Mouse (Mus musculus) heart, embryonic 12.5 days (tissue): ENCODE measurements around the gene Rho. TPM values are rescaled to one million over a fixed set of nuclear protein-coding genes. Genes with fewer than 3 reads are reported as not detected.

ENCODE experiments used
- ATAC-seq: fragments of 200-750 bp; cut with Nextera tagmentation; 2 replicates; pipeline ENCODE4 v1.8.0; 2017; ENCODE audit warnings: moderate TSS enrichment, moderate library complexity; ENCODE audit not compliant: insufficient number of reproducible peaks, low FRiP score
- H3K27ac ChIP-seq: fragments of 300-500 bp; sonication (generic); 2 replicates; pipeline ENCODE4 v1.5.1; 2016; ENCODE audit warnings: mild to moderate bottlenecking, moderate library complexity; ENCODE audit not compliant: poor library complexity, severe bottlenecking
- H3K27me3 ChIP-seq: fragments of 300-500 bp; sonication (generic); replicated peaks from 2 replicates; pipeline ENCODE4 v1.6.1; 2016; ENCODE audit warnings: mild to moderate bottlenecking, moderate library complexity
- H3K36me3 ChIP-seq: fragments of 300-500 bp; sonication (generic); 2 replicates; pipeline ENCODE4 v1.6.1; 2016; ENCODE audit warnings: mild to moderate bottlenecking, moderate library complexity
- H3K4me1 ChIP-seq: fragments of 300-500 bp; sonication (generic); replicated peaks from 2 replicates; pipeline ENCODE4 v1.6.1; 2016; ENCODE audit warnings: mild to moderate bottlenecking
- H3K4me2 ChIP-seq: fragments of 300-500 bp; sonication (generic); 2 replicates; pipeline ENCODE4 v1.6.1; 2016; ENCODE audit warnings: mild to moderate bottlenecking, moderate library complexity
- H3K4me3 ChIP-seq: fragments of 300-500 bp; sonication (generic); 2 replicates; pipeline ENCODE4 v1.5.1; 2016; ENCODE audit warnings: mild to moderate bottlenecking
- H3K9ac ChIP-seq: fragments of 300-500 bp; sonication (generic); 2 replicates; pipeline ENCODE4 v1.6.1; 2016; ENCODE audit warnings: mild to moderate bottlenecking, moderate library complexity
- H3K9me3 ChIP-seq: fragments of 300-500 bp; sonication (generic); replicated peaks from 2 replicates; pipeline ENCODE4 v1.6.1; 2016; ENCODE audit warnings: mild to moderate bottlenecking, moderate library complexity
- WGBS: fragments of 180-500 bp; shearing (Covaris S2); methylation state at CpG from one replicate; pipeline ENCODE4 v1.1.7; 2016; 5-methylcytosine and 5-hydroxymethylcytosine counted together
- polyA plus RNA-seq: library from polyadenylated mRNA; unstranded; fragments of >200 nt; fragmentation: Nextera tagmentation; extraction: Ambion mirVana; gene quantifications from 2 replicates; pipeline ENCODE4 v1.2.1, GENCODE M21; 2016

Gene Rho
- polyA plus RNA-seq, 1 experiment from 2014 or later: 0.13 TPM

DNA sequence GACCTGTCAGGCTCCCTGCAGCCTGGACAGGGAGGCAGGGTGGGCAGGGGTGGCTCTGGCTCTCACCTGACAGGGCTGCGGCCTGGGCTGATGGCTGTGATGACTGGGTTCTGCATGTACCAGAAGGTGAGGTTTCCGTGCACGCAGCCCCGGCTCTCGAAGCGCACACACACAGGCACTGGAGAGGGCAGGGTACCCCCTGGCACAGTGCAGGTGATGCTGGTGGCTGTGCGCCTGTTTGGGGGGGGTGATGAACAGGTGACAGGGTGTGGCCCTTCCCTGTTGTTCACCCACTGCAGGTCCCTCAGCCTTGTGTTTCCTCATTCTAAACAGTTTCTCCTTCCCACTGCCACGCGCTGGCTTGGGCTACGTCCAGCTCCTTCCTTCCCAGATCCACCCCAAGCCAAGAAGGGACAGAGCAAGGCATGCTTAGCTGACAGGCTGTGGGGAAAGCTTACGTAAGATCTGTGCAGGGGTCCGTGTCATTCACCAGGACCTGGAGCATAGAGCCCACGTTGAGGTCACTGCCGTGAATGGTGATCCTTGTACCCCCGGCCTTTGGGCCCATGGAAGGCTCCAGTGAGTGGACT is 35.8 kb downstream of the Rho start:
- Histone ChIP-seq H3K27ac (no peak overlapping the region), H3K9me3 (no peaks in the 10 kb centered on the region), H3K9ac (no peak overlapping the region), H3K4me2 (no peak overlapping the region), H3K4me3 (no peak overlapping the region), H3K27me3 (0 out of 2 replicates have a peak, but pooled peaks cover 4% of the 10 kb centered on the region), H3K4me1 (peaks cover 30% of the 10 kb centered on the region), H3K36me3 (peaks cover 42% of the 10 kb centered on the region)
- ATAC-seq: no peak
- 91% methylated on average over 15 of the region's 15 CpGs for WGBS

DNA sequence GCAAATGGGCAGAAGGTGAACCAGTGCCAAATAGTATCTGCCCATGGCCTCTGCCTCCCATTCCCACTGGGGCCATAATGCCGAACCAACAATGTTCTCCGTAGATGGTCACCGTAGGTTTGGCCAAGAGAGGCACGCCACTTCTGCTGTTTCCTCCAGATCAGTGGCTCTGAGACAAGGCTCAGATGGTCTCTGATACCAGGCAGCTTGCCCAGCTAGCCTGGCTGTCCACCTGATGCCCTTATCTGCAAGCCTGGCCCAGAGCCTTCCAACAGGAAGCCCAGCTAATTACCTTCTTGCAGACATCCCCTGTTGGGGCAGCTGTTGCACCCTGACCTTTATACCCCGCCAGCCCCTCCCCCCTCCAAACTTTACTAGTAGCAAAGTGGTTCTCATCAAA is 36.5 kb downstream of the Rho start:
- Histone ChIP-seq H3K9me3 (no peaks in the 10 kb centered on the region), H3K9ac (no peak overlapping the region), H3K4me3 (no peak overlapping the region), H3K4me1 (peaks cover 30% of the 10 kb centered on the region), H3K27me3 (0 out of 2 replicates have a peak, but pooled peaks cover 3% of the 10 kb centered on the region), H3K36me3 (peaks cover 35% of the 10 kb centered on the region), H3K27ac (no peak overlapping the region), H3K4me2 (no peak overlapping the region)
- 78% methylated on average over 5 of the region's 5 CpGs for WGBS
- no peak for ATAC-seq

DNA sequence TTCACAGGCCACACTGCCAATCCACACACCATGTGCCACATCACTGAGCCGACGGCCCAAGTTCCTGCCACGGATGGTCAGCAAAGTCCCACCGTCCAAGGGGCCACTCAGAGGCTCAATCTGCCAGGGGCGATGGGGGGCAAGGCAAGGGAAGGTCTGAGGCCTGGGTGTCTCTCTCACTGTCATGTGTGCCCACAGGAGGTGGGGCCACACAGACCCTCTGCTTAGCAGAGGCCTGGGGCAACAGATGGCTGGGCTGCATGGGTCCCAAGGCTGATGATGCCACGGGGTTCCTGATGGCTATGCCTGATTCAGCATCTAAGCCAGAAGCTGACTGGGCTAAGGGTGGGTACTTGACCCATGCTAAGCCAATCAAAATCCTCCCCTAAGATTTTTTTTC is 37.2 kb downstream of the Rho start:
- no peak overlapping the region for H3K4me3 ChIP-seq
- H3K36me3 ChIP-seq: peaks cover 29% of the 10 kb centered on the region
- WGBS: 82% methylated on average over 6 of the region's 6 CpGs
- H3K27ac ChIP-seq: no peak overlapping the region
- H3K4me1 ChIP-seq: peaks cover 30% of the 10 kb centered on the region
- no peak for ATAC-seq
- no peak overlapping the region for H3K4me2 ChIP-seq
- H3K9me3 ChIP-seq: no peaks in the 10 kb centered on the region
- H3K27me3 ChIP-seq: no peaks in the 10 kb centered on the region
- H3K9ac ChIP-seq: no peak overlapping the region

DNA sequence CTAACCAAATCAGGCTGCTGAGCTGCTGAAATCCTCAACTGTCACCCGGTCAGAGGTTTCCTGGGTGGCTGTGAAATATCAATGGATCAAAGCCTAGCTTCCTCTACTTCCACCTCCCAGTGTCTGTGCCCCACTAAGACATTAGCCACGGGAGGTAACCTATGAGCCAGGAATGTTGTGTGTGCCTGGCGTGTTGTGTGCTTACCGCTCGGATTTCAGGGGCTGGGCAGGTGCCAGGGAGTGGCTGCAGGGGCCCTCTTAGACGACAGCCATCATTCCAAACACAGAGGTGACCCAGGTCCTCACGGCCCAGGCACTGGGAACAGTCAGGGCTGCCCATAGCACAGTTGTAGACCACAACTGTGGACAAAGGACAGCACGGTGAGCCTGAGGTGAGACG is 37.6 kb downstream of the Rho start:
- WGBS: 75% methylated on average over 9 of the region's 9 CpGs
- Histone ChIP-seq H3K4me3 (no peak overlapping the region), H3K36me3 (peaks cover 26% of the 10 kb centered on the region), H3K9me3 (no peaks in the 10 kb centered on the region), H3K27ac (no peak overlapping the region), H3K9ac (no peak overlapping the region), H3K4me2 (no peak overlapping the region), H3K27me3 (no peaks in the 10 kb centered on the region), H3K4me1 (peaks cover 34% of the 10 kb centered on the region)
- no peak for ATAC-seq

DNA sequence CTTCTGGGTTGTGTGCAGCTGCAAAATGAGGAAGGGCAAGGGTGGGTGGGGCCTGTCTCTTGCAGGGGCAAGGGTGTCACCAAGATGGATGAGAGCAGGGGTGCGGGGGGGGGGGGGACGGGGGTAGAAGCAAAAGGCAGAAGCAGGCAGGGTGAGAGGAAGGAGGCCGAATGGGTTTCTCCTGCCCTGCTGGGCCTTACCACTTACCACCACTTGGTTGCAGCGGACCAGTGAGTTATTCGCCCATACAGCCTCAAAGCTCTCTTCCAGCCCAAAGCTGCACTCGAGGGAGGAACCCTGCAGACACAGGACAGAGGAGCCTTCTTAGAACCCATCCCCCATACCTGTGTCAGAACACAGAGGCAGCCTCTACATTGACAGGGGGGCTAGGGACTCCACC is 38.4 kb downstream of the Rho start:
- Histone ChIP-seq H3K4me1 (peaks cover 38% of the 10 kb centered on the region), H3K27ac (no peak overlapping the region), H3K36me3 (peaks cover 33% of the 10 kb centered on the region), H3K4me3 (no peak overlapping the region), H3K4me2 (no peak overlapping the region), H3K9me3 (no peaks in the 10 kb centered on the region), H3K9ac (no peak overlapping the region), H3K27me3 (no peaks in the 10 kb centered on the region)
- 52% methylated on average over 6 of the region's 6 CpGs for WGBS
- no peak for ATAC-seq

DNA sequence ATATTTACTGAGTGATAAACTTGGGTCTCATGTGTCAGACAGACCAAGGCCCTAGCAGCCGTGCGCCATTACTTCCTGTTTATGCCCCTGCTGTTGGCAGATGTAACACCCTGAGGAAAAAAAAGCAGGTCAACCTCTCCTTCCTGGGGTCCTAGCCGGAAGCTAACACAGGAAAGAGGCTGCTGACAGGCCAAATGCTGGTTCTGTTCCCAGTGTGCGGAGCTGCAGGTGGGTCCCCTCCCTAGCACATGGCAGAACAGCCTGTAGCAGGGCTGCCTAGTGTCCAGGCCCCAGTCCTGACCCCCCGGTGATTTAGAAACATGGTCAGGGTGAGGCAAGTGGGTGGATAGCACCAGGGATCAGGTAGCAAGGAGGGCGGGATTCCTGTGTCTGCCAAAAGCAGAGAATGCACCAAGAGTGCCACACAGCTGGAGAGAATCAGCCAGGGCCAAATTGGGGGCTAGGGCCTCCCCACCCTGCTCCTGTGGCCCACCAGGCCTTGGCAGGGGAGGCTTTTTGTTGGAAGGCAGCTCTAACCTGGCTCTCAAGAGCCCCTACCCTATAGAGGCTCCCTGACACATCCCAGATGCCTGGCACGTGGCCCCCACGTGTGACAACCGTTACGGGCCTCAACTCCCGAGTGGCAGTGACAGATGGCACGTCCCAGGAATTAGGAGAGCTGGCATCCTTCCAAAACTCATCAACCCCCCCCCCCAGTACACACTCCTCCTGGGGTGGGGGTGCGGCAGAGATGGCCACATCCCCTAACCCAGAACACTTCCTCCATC is 39.9 kb downstream of the Rho start:
- H3K4me3 ChIP-seq: no peak overlapping the region
- no peaks in the 10 kb centered on the region for H3K9me3 ChIP-seq
- H3K4me2 ChIP-seq: no peak overlapping the region
- WGBS: 40% methylated on average over 13 of the region's 13 CpGs
- peaks cover 40% of the 10 kb centered on the region for H3K4me1 ChIP-seq
- no peaks in the 10 kb centered on the region for H3K27me3 ChIP-seq
- H3K9ac ChIP-seq: no peak overlapping the region
- peak overlapping the region; percentile 15; the same call in 1 of the 2 replicates for H3K27ac ChIP-seq
- H3K36me3 ChIP-seq: peaks cover 36% of the 10 kb centered on the region
- ATAC-seq: 0 out of 2 replicates have a peak, but pooled peaks have one; percentile 20

DNA sequence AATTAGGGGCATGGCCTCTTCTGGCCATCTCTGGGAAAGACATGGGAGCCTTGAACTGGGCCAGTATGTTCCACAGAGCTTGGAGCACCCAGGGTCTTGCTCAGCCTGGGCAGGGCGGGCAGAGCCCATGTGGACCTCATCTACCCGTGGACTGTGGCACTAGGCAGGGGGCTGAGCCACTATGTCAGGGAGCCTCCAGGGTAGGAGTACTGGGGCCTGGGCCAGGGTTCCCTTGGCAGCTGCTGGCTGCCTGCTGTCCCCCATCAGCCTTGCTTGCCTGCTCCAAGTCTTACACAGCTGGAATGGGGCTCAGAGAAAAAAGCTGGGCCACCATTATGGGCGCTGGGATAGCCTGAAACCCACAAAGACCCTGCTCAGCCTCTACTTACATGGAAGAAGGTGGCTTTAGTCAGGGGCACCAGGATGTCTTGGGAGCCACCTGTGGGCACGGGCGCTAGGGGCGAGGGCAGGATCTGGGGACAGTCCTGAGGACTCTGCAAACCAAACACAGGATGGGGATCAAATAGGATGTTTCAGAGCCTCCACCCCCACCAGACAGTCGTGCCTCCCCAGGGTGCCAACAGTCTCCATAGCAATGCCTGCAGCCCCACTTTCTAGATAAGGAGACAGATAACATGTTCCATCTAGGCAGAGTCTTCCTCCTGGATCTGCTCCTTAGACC is 40.7 kb downstream of the Rho start:
- no peaks in the 10 kb centered on the region for H3K27me3 ChIP-seq
- no peaks in the 10 kb centered on the region for H3K9me3 ChIP-seq
- ATAC-seq: 0 out of 2 replicates have a peak, but pooled peaks have one; percentile 20
- H3K4me3 ChIP-seq: no peak overlapping the region
- no peak overlapping the region for H3K9ac ChIP-seq
- WGBS: 73% methylated on average over 7 of the region's 7 CpGs
- H3K4me2 ChIP-seq: no peak overlapping the region
- H3K36me3 ChIP-seq: peaks cover 30% of the 10 kb centered on the region
- H3K4me1 ChIP-seq: peaks cover 40% of the 10 kb centered on the region
- H3K27ac ChIP-seq: no peak overlapping the region

DNA sequence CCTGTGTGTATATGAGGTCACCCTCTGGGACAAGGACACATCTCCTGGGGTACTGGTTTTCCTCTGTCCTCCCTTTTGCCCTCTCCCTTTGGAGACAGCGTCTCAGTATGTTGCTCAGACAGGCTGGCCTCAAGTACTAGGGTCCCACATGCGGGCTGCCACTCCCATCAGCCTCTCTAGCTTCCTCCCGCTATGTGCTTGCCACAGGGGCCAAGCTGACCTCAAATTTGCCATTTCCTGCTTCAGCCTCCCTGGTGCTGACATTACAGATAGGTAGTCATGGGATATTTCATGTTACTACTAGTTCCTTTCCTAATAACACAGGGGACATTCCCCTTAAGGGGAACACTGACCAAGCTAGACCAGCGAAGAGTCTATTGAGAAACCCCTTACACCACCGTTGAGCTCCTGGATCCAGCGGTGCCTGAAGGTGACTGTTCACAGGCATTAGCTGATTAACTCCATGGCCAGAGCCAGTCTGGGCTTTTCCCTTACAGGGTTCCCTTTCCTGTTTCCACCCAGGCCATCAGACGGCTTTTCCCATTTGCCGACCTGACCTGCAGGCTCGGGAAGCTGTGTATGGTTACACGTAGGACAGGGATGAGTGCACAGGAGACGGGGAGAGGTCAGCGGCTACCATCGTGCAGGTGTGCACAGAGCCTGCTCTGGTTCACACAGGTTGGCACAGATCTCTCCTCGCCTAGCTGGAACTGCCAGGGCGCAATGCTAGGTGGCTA is 41.8 kb downstream of the Rho start:
- no peak overlapping the region for H3K27ac ChIP-seq
- no peaks in the 10 kb centered on the region for H3K27me3 ChIP-seq
- no peak overlapping the region for H3K4me3 ChIP-seq
- peaks cover 47% of the 10 kb centered on the region for H3K4me1 ChIP-seq
- 0 out of 2 replicates have a peak overlapping the region, but pooled peaks have one; percentile 0 for H3K9ac ChIP-seq
- 77% methylated on average over 15 of the region's 15 CpGs for WGBS
- H3K9me3 ChIP-seq: no peaks in the 10 kb centered on the region
- peaks cover 35% of the 10 kb centered on the region for H3K36me3 ChIP-seq
- ATAC-seq: no peak
- H3K4me2 ChIP-seq: no peak overlapping the region

DNA sequence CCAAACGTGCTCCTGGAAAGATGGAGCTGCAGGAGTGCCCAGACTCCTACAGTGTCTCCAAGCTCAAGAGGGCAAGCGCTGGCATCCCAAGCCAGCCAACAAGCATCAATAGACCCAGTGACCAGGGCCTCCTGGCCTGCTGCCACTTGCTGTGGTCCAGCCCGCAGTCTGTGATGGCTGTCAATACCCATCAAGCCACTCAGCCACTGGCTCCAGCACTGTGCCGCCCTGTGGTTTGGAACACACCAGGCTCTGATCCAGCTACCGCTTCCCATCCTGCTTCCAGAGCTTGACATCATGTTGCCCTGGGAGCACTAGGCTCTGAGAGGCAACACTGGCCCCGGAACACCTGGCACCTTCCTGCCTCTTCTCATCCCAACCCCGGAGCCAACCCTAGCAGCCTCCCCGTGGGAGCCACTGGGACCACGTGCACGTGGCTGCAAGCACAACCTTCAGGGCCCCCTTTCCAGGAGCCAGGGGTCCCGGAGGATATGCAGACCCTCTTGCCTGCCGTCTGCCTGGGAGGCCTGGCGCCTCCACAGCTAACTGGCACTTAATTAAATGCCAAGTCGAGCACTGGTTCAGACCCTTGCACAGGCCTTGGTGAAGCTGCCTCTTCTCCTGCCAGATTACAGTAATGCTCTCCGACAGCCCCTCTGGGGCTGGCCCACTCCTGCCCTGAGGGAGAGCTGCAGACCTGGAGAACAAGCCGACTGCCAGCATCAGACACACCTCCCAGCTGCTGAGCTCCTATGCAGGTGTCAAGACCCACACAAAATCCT is 42.5 kb downstream of the Rho start:
- WGBS: 75% methylated on average over 16 of the region's 16 CpGs
- H3K4me3 ChIP-seq: no peak overlapping the region
- H3K36me3 ChIP-seq: peaks cover 33% of the 10 kb centered on the region
- no peak overlapping the region for H3K4me2 ChIP-seq
- no peak overlapping the region for H3K27ac ChIP-seq
- ATAC-seq: no peak
- no peaks in the 10 kb centered on the region for H3K9me3 ChIP-seq
- peaks cover 53% of the 10 kb centered on the region for H3K4me1 ChIP-seq
- no peak overlapping the region for H3K9ac ChIP-seq
- no peaks in the 10 kb centered on the region for H3K27me3 ChIP-seq

DNA sequence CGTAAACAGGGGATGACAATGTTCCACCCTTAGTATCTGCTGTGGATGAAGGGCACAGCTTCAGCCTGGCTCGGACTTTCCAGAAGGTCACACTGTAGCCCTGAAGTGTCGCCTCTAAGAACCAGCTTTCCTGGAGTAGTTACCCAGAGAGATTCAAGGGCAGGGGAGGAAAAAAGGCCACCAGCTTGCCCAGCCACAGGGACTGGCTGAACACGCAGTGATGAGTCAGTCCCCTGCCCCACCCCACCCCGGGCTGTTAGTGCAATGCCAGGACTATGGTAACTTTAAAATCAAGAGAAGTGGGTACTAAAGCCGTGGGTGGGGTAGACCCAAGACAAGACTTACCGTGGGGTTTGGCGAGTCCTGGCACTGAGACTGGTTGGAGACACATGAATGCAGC is 44.1 kb downstream of the Rho start:
- no peak overlapping the region for H3K4me2 ChIP-seq
- peaks cover 37% of the 10 kb centered on the region for H3K36me3 ChIP-seq
- no peak overlapping the region for H3K9ac ChIP-seq
- H3K27me3 ChIP-seq: no peaks in the 10 kb centered on the region
- H3K4me1 ChIP-seq: peaks cover 61% of the 10 kb centered on the region
- H3K9me3 ChIP-seq: no peaks in the 10 kb centered on the region
- 78% methylated on average over 8 of the region's 8 CpGs for WGBS
- ATAC-seq: no peak
- no peak overlapping the region for H3K4me3 ChIP-seq
- no peak overlapping the region for H3K27ac ChIP-seq
